Mouse (Mus musculus) heart, adult 10 weeks (tissue): Measurements from ENCODE around the gene Sap30l. TPM values are rescaled to one million over a fixed set of nuclear protein-coding genes. Genes with fewer than 3 reads are reported as not detected.

ENCODE experiments used
- polyA plus RNA-seq: library from polyadenylated mRNA; stranded (reverse); fragments of 350-450 nt; fragmentation: Illumina TruSeq; extraction: RNeasy Lipid Tissue Mini Kit (QIAGEN cat#74804); gene quantifications from one replicate; pipeline ENCODE4 v1.2.3, GENCODE M21; 2014; ENCODE audit warnings: low read depth, low replicate concordance

Gene Sap30l
- 31.8 TPM for polyA plus RNA-seq

DNA sequence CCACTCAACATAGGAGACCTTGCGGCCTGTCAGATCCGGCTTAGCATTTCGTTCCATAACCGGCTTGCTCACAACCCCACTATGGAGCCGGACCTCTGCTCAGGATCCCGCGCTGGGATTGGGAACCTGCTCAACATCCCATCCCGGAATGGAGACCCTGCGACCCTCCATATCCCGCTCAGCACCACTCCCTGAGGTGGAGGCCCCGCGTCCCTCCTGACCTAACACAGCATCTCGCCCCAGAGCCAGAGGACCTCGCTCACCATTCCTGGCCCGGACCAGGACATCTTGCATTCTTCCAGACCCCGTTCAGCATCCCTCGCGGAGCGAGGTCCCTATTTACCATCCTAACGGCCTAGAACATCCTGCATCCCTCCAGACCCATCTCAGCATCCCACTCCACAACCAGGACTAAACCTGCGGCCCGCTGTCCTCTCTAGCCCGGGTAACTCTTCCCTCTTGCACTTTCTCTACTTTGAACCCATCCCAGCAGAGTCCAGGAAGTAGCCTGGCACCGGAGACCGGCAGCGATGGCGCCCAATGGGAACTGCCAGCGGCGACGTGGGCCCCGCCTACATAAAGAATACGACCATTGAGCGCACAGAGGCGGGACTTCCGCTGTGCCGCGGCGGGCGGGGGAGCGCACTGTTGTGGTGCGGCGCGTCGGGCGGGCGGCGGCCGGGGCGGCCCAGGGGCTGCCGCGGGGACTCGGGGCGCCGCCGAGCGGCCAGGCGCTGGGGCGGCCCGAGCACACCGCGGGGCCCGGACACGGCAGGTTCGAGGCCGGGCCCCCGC, at the start of gene Sap30l:
Sap30l (plus strand) TSS at position 667 of the 795 bp plus-strand sequence.

GRCm38 (mm10) chr11:57832552-57833201, 31.2 kb downstream of the Sap30l start, which contains the start of gene Hand1:
Gene Hand1 (minus strand): TSS chr11:57832818.

Other genes starting within 250 kb of the Sap30l start
- gene Galnt10, start 156.2 kb upstream of the Sap30l start, polyA plus RNA-seq = 7.0 TPM
- gene Hand1, start 31.2 kb downstream of the Sap30l start, polyA plus RNA-seq = not detected
- gene Larp1, start 207.4 kb downstream of the Sap30l start, polyA plus RNA-seq = 40.5 TPM